Mouse (Mus musculus): ENCODE measurements around the gene Olfr1443. TPM values are rescaled to one million over a fixed set of nuclear protein-coding genes. Genes with fewer than 3 reads are reported as not detected.
A peak's percentile ranks its signal among the peaks of the same experiment; 100 is the strongest.
"Not testable (repeated sequence)": the region's sequence is repeated elsewhere in the genome, so short reads cannot be mapped to it uniquely, and the experiment has no call there.

Olfr1443 gene
- polyA plus RNA-seq, 1 experiment: not detected

DNA sequence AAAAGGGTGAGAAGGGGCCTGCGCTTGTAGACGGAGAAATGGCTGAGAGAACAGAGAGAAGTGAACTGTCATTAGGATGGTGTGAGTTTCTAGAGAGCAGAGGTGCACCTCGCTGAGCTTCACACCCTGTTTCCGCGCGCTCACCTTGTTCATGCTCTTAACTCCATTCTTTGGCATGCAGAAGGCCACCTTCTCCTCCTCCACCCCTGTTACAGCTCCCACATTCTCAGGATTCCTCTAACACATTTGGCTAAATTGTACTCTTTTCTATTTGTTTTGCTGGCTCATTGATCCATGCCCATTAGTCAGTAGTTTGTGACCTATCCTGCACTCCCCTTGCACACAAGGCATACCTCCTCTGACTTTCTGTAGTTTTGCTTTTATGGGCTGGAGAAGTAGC is 41.3 kb downstream of the Olfr1443 start:
- 79% methylated on average over 6 of the region's 6 CpGs for WGBS
- H3K36me3 ChIP-seq (ENCODE audit: control insufficient read depth, insufficient read depth, low read length): no peaks in the 10 kb centered on the region
- H3K27me3 ChIP-seq (ENCODE audit: control insufficient read depth, insufficient read depth, low read length): no peaks in the 10 kb centered on the region
- no peak for TF ChIP-seq POLR2A (IDR thresholded peaks at IDR 0.05; ENCODE audit: low read depth, low read length)
- TF ChIP-seq CTCF (IDR thresholded peaks at IDR 0.05; ENCODE audit: extremely low read depth, insufficient read length, insufficient replicate concordance, low read depth, low read length): no peak
- no peak overlapping the region for H3K4me3 ChIP-seq (ENCODE audit: low read depth, low read length)
- H3K4me1 ChIP-seq (ENCODE audit: control insufficient read depth, insufficient read depth, insufficient read length, low read length): no peaks in the 10 kb centered on the region
- H3K27ac ChIP-seq (ENCODE audit: insufficient read depth, low read depth, low read length): no peak overlapping the region

DNA sequence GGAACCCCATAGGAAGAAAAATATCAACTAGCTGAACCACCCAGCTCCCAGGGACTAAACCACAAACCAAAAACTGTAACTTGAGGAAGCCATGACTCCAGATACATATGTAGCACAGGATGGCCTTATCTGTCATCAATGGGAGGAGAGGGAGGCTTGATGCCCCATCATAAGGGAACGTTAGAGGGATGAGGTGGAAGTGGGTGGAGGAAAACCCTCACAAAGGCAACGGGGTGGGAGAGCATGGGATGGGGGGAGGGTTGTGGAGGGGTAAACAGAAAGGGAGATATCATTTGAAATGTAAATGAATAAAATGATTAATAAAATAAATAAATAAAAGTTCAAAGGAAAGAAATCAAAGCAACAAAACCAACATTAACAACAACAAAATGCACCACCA is 42.6 kb downstream of the Olfr1443 start:
- TF ChIP-seq POLR2A (IDR thresholded peaks at IDR 0.05; ENCODE audit: low read depth, low read length): no peak
- no peak for TF ChIP-seq CTCF (IDR thresholded peaks at IDR 0.05; ENCODE audit: extremely low read depth, insufficient read length, insufficient replicate concordance, low read depth, low read length)
- no peaks in the 10 kb centered on the region for H3K27me3 ChIP-seq (ENCODE audit: control insufficient read depth, insufficient read depth, low read length)
- 44% methylated on average over 2 of the region's 2 CpGs for WGBS
- no peak overlapping the region for H3K27ac ChIP-seq (ENCODE audit: insufficient read depth, low read depth, low read length)
- H3K4me1 ChIP-seq (ENCODE audit: control insufficient read depth, insufficient read depth, insufficient read length, low read length): no peaks in the 10 kb centered on the region
- no peak overlapping the region for H3K4me3 ChIP-seq (ENCODE audit: low read depth, low read length)
- H3K36me3 ChIP-seq (ENCODE audit: control insufficient read depth, insufficient read depth, low read length): no peaks in the 10 kb centered on the region

DNA sequence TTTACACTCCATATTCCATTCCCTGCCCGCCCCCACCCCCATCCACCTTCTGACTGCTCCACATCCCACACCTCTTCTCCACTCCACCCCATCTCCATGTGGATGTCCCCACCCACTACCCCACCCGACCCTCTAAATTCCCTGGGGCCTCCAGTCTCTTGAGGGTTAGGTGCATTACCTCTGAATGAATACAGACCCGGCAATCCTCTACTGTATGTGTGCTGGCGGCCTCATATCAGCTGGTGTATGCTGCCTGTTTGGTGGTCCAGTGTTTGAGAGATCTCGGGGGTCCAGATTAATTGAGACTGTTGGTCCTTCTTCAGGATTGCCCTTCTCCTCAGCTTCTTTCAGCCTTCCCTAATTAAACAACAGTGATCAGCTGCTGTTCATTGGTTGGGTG is 43.0 kb downstream of the Olfr1443 start:
- H3K4me1 ChIP-seq (ENCODE audit: control insufficient read depth, insufficient read depth, insufficient read length, low read length): not testable (repeated sequence)
- 84% methylated on average over 5 of the region's 5 CpGs for WGBS

DNA sequence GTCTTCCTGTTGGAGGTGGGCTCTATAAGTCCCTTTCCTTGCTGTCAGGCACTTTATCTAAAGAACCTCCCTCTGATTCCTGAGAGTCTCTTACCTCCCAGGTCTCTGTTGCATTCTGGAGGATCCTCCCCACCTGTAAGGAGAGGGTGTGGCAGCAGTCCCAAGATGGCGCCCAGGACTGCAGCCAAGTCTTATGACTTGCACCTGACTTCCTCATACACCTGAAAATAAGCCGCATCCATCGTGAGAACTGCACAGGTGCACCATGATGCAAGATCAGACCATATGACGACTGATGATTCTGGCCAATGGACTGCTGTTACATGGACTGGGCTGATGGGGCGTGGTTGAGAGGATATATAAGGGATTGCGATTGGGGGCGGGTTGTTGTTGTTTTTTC is 43.7 kb downstream of the Olfr1443 start:
- H3K36me3 ChIP-seq (ENCODE audit: control insufficient read depth, insufficient read depth, low read length); H3K27ac ChIP-seq (ENCODE audit: insufficient read depth, low read depth, low read length); H3K4me3 ChIP-seq (ENCODE audit: low read depth, low read length); H3K4me1 ChIP-seq (ENCODE audit: control insufficient read depth, insufficient read depth, insufficient read length, low read length); H3K27me3 ChIP-seq (ENCODE audit: control insufficient read depth, insufficient read depth, low read length): not testable (repeated sequence)
- WGBS: 89% methylated on average over 7 of the region's 7 CpGs

More for the DNA sequence above, 43.0 kb downstream of the Olfr1443 start:
- not testable (repeated sequence) for H3K4me3 ChIP-seq (ENCODE audit: low read depth, low read length); H3K36me3 ChIP-seq (ENCODE audit: control insufficient read depth, insufficient read depth, low read length); H3K27ac ChIP-seq (ENCODE audit: insufficient read depth, low read depth, low read length); H3K27me3 ChIP-seq (ENCODE audit: control insufficient read depth, insufficient read depth, low read length)

DNA sequence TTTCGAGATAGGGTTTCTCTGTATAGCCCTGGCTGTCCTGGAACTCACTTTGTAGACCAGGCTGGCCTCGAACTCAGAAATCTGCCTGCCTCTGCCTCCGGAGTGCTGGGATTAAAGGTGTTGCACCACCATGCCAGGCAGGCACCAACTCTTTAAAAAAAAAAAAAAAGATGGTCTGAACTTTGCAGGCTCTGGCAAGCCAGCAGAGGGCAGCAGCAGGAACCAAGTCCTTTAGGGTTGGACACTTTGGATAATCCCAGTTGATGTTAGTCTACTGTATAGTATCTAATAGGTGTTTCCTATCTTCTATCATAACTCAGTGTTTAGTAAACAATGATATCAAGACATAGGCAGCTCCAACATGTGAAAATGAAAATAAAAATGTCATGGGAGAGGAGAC is 44.4 kb downstream of the Olfr1443 start:
- no peak for TF ChIP-seq POLR2A (IDR thresholded peaks at IDR 0.05; ENCODE audit: low read depth, low read length)
- TF ChIP-seq CTCF (IDR thresholded peaks at IDR 0.05; ENCODE audit: extremely low read depth, insufficient read length, insufficient replicate concordance, low read depth, low read length): peak; percentile 45; the same call in 1 of the 2 replicates
- no peaks in the 10 kb centered on the region for H3K27me3 ChIP-seq (ENCODE audit: control insufficient read depth, insufficient read depth, low read length)
- 88% methylated on average over 2 of the region's 3 CpGs for whole genome bisulfite sequencing
- H3K27ac ChIP-seq (ENCODE audit: insufficient read depth, low read depth, low read length): no peak overlapping the region
- no peak overlapping the region for H3K4me3 ChIP-seq (ENCODE audit: low read depth, low read length)
- no peaks in the 10 kb centered on the region for H3K4me1 ChIP-seq (ENCODE audit: control insufficient read depth, insufficient read depth, insufficient read length, low read length)
- no peaks in the 10 kb centered on the region for H3K36me3 ChIP-seq (ENCODE audit: control insufficient read depth, insufficient read depth, low read length)

DNA sequence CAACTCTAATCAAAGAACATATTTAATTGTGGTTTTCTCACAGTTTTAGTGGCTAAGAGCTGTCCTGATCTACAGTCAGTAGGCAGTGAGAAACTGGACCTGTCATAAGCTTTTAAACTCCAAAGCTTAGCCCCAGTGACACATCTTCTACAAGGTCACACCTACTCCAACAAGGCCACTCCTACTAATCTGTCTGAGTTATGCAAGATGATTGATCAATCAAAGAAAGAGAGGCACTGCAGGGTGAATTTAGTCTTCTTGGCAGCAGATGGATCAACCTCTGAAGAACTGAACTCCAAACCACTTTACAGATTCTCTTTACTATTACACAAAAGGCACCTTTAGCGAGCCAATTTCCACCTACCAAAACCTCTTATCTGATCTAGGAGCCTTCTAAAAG is 47.9 kb downstream of the Olfr1443 start:
- TF ChIP-seq CTCF (IDR thresholded peaks at IDR 0.05; ENCODE audit: extremely low read depth, insufficient read length, insufficient replicate concordance, low read depth, low read length) (no peak), POLR2A (IDR thresholded peaks at IDR 0.05; ENCODE audit: low read depth, low read length) (no peak)
- Histone ChIP-seq H3K27me3 (ENCODE audit: control insufficient read depth, insufficient read depth, low read length) (no peaks in the 10 kb centered on the region), H3K27ac (ENCODE audit: insufficient read depth, low read depth, low read length) (no peak overlapping the region), H3K4me3 (ENCODE audit: low read depth, low read length) (no peak overlapping the region), H3K36me3 (ENCODE audit: control insufficient read depth, insufficient read depth, low read length) (no peaks in the 10 kb centered on the region), H3K4me1 (ENCODE audit: control insufficient read depth, insufficient read depth, insufficient read length, low read length) (no peaks in the 10 kb centered on the region)
- WGBS: 68% methylated on average over 1 of the region's 1 CpGs

DNA sequence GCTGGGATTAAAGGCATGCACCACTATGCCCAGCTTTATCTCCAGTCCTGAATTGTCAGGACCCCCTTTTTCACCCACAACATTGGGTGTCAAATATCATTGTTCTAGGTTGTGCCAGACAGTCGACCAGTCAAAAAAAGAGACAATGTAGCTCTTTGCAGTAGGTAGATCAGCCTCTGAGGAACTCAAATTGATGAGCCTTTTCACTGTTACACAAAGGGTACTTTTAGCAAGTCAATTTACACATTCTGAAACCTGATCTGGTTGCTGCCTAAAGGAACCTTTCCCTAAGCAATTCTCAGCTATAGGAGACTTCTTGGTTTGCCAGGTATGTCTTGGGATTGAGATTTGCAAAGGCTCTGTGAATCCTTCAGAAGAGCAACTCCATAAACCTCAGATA is 53.1 kb downstream of the Olfr1443 start:
- H3K4me1 ChIP-seq (ENCODE audit: control insufficient read depth, insufficient read depth, insufficient read length, low read length): no peaks in the 10 kb centered on the region
- H3K36me3 ChIP-seq (ENCODE audit: control insufficient read depth, insufficient read depth, low read length): no peaks in the 10 kb centered on the region
- H3K27ac ChIP-seq (ENCODE audit: insufficient read depth, low read depth, low read length): no peak overlapping the region
- TF ChIP-seq CTCF (IDR thresholded peaks at IDR 0.05; ENCODE audit: extremely low read depth, insufficient read length, insufficient replicate concordance, low read depth, low read length): no peak
- no peak for TF ChIP-seq POLR2A (IDR thresholded peaks at IDR 0.05; ENCODE audit: low read depth, low read length)
- WGBS: 70% methylated on average over 1 of the region's 1 CpGs
- H3K4me3 ChIP-seq (ENCODE audit: low read depth, low read length): no peak overlapping the region
- H3K27me3 ChIP-seq (ENCODE audit: control insufficient read depth, insufficient read depth, low read length): no peaks in the 10 kb centered on the region

DNA sequence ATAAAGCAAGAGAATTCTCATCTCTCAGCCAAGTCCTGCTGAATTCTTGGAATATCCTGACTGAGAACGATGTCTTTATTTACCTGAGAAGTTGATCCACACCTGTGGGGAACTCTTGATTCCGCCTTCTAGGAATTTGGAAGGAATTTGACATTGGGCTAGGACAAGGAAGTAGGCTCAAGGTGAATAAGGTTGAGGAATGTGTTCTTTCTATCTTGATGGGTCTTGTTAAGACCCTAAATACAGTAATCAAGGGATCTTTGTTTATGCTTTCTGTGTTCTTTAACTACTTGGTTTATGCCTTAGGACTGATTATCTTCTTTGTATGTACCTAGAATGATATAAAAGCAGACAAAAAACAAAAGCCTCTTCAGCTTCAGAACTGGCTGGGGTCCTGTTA is 54.0 kb downstream of the Olfr1443 start:
- no peak for TF ChIP-seq CTCF (IDR thresholded peaks at IDR 0.05; ENCODE audit: extremely low read depth, insufficient read length, insufficient replicate concordance, low read depth, low read length)
- no peak for TF ChIP-seq POLR2A (IDR thresholded peaks at IDR 0.05; ENCODE audit: low read depth, low read length)
- WGBS: 78% methylated on average over 2 of the region's 2 CpGs
- Histone ChIP-seq H3K4me3 (ENCODE audit: low read depth, low read length) (no peak overlapping the region), H3K36me3 (ENCODE audit: control insufficient read depth, insufficient read depth, low read length) (no peaks in the 10 kb centered on the region), H3K4me1 (ENCODE audit: control insufficient read depth, insufficient read depth, insufficient read length, low read length) (no peaks in the 10 kb centered on the region), H3K27me3 (ENCODE audit: control insufficient read depth, insufficient read depth, low read length) (no peaks in the 10 kb centered on the region), H3K27ac (ENCODE audit: insufficient read depth, low read depth, low read length) (no peak overlapping the region)

Other genes with a start within 250 kb of the Olfr1443 start
- gene Mpeg1, start 217.3 kb upstream of the Olfr1443 start, polyA plus RNA-seq (2012; rRNA removed): 2.7 and 3.5 TPM in 2 replicates
- 7.1 and 11.1 TPM in 2 replicates for gene Dtx4, start 176.7 kb upstream of the Olfr1443 start, polyA plus RNA-seq (2012; rRNA removed)
- 0.17 and 0.33 TPM in 2 replicates for gene Fam111a, start 132.4 kb upstream of the Olfr1443 start, polyA plus RNA-seq (2012; rRNA removed)
- 0.10 TPM in 1 of 2 replicates, not detected in the other for gene Gm4952, start 78.1 kb upstream of the Olfr1443 start, polyA plus RNA-seq (2012; rRNA removed)
- not detected in 2 replicates for gene Glyat, start 44.8 kb upstream of the Olfr1443 start, polyA plus RNA-seq (2012; rRNA removed)
- not detected in 2 replicates for gene Olfr1442, start 7.7 kb upstream of the Olfr1443 start, polyA plus RNA-seq (2012; rRNA removed)
- not detected in 2 replicates for gene Keg1, start 17.7 kb downstream of the Olfr1443 start, polyA plus RNA-seq (2012; rRNA removed)
- gene Cntf, start 87.5 kb downstream of the Olfr1443 start, polyA plus RNA-seq (2012; rRNA removed): 0.23 TPM in 1 of 2 replicates, not detected in the other
- gene Zfp91, start 118.0 kb downstream of the Olfr1443 start, polyA plus RNA-seq (2012; rRNA removed): 3.3 and 8.0 TPM in 2 replicates
- gene Lpxn, start 118.1 kb downstream of the Olfr1443 start, polyA plus RNA-seq (2012; rRNA removed): 2.8 and 4.8 TPM in 2 replicates
- gene Gm5244, start 168.6 kb downstream of the Olfr1443 start, polyA plus RNA-seq (2012; rRNA removed): not detected in 2 replicates
- not detected in 2 replicates for gene Olfr1444, start 179.2 kb downstream of the Olfr1443 start, polyA plus RNA-seq (2012; rRNA removed)
- not detected in 2 replicates for gene Olfr1445, start 205.7 kb downstream of the Olfr1443 start, polyA plus RNA-seq (2012; rRNA removed)
- not detected in 2 replicates for gene Olfr1446, start 215.4 kb downstream of the Olfr1443 start, polyA plus RNA-seq (2012; rRNA removed)
- gene Olfr1447, start 225.6 kb downstream of the Olfr1443 start, polyA plus RNA-seq (2012; rRNA removed): not detected in 2 replicates
- not detected in 2 replicates for gene Olfr1448, start 246.3 kb downstream of the Olfr1443 start, polyA plus RNA-seq (2012; rRNA removed)